Mouse (Mus musculus) forebrain, embryonic 15.5 days (tissue): Measurements from ENCODE around the gene Dnajb1. TPM values are rescaled to one million over a fixed set of nuclear protein-coding genes. Genes with fewer than 3 reads are reported as not detected.
"Not testable (repeated sequence)": the region's sequence is repeated elsewhere in the genome, so short reads cannot be mapped to it uniquely, and the experiment has no call there.

ENCODE experiments used
- ATAC-seq: fragments of 200-750 bp; cut with Nextera tagmentation; replicated peaks from 2 replicates; pipeline ENCODE4 v1.8.0; 2017; ENCODE audit warnings: mild to moderate bottlenecking, moderate TSS enrichment, moderate library complexity
- H3K27ac ChIP-seq: fragments of 300-500 bp; sonication (generic); replicated peaks from 2 replicates; pipeline ENCODE4 v1.5.1; 2015; ENCODE audit warnings: mild to moderate bottlenecking, inconsistent platforms
- H3K27me3 ChIP-seq: fragments of 300-500 bp; sonication (generic); 2 replicates; pipeline ENCODE4 v1.6.1; 2015; ENCODE audit warnings: inconsistent platforms
- H3K36me3 ChIP-seq: fragments of 300-500 bp; sonication (generic); 2 replicates; pipeline ENCODE4 v1.6.1; 2015; ENCODE audit warnings: mild to moderate bottlenecking, inconsistent platforms
- H3K4me1 ChIP-seq: fragments of 300-500 bp; sonication (generic); 2 replicates; pipeline ENCODE4 v1.6.1; 2015; ENCODE audit warnings: inconsistent platforms
- H3K4me2 ChIP-seq: fragments of 300-500 bp; sonication (generic); replicated peaks from 2 replicates; pipeline ENCODE4 v1.6.1; 2015; ENCODE audit warnings: mild to moderate bottlenecking, inconsistent platforms
- H3K4me3 ChIP-seq: fragments of 300-500 bp; sonication (generic); 2 replicates; pipeline ENCODE4 v1.5.1; 2015; ENCODE audit warnings: mild to moderate bottlenecking, inconsistent platforms
- H3K9ac ChIP-seq: fragments of 300-500 bp; sonication (generic); replicated peaks from 2 replicates; pipeline ENCODE4 v1.6.1; 2015; ENCODE audit warnings: mild to moderate bottlenecking, inconsistent platforms
- H3K9me3 ChIP-seq: fragments of 300-500 bp; sonication (generic); 2 replicates; pipeline ENCODE4 v1.6.1; 2016; ENCODE audit warnings: inconsistent platforms
- WGBS: fragments of 180-500 bp; shearing (Covaris S2); methylation state at CpG from one replicate; pipeline ENCODE4 v1.1.7; 2015; ENCODE audit warnings: mixed read lengths; 5-methylcytosine and 5-hydroxymethylcytosine counted together
- polyA plus RNA-seq: library from polyadenylated mRNA; unstranded; fragments of >200 nt; fragmentation: Nextera tagmentation; extraction: Ambion mirVana; gene quantifications from 2 replicates; pipeline ENCODE4 v1.2.1, GENCODE M21; 2015

Gene Dnajb1
- polyA plus RNA-seq, 1 experiment from 2014 or later = 63.0 TPM

DNA sequence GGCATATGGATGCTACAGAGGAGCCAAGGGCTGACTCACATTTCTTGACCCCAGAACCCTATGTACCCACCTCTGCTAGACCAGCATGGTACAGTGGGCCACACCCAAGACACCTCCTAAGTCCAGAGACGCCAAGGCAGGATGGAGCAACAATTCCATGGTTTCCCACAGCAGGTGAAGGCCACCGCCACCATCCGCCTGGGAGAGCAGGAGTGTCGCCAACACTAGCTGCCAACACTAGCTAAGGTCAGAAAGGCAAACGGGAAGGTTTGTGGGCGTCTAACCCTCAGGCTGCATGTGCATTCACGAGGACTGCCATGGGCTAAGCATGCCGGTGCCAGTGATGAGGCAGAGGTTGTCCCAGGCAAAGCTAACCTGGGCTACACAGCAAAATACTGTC, 25.8 kb upstream of the Dnajb1 start:
- no peak overlapping the region for H3K4me3 ChIP-seq
- no peak overlapping the region for H3K4me2 ChIP-seq
- peaks cover 26% of the 10 kb centered on the region for H3K4me1 ChIP-seq
- H3K9ac ChIP-seq = no peak overlapping the region
- H3K9me3 ChIP-seq = no peaks in the 10 kb centered on the region
- no peak for ATAC-seq
- WGBS = 82% methylated on average over 8 of the region's 8 CpGs
- H3K36me3 ChIP-seq = 0 out of 2 replicates have a peak, but pooled peaks cover 9% of the 10 kb centered on the region
- H3K27me3 ChIP-seq = no peaks in the 10 kb centered on the region
- no peak overlapping the region for H3K27ac ChIP-seq

GRCm38 (mm10) chr8:83583236-83583635, 24.8 kb upstream of the Dnajb1 start:
- no peak overlapping the region for H3K4me3 ChIP-seq
- peaks cover 28% of the 10 kb centered on the region for H3K4me1 ChIP-seq
- H3K27me3 ChIP-seq = no peaks in the 10 kb centered on the region
- no peaks in the 10 kb centered on the region for H3K9me3 ChIP-seq
- 86% methylated on average over 15 of the region's 15 CpGs for WGBS
- H3K4me2 ChIP-seq = no peak overlapping the region
- H3K27ac ChIP-seq = no peak overlapping the region
- no peak for ATAC-seq
- H3K36me3 ChIP-seq = 0 out of 2 replicates have a peak, but pooled peaks cover 11% of the 10 kb centered on the region
- no peak overlapping the region for H3K9ac ChIP-seq

GRCm38 (mm10) chr8:83584771-83585170, 23.2 kb upstream of the Dnajb1 start:
- WGBS = 96% methylated on average over 1 of the region's 1 CpGs
- peaks cover 29% of the 10 kb centered on the region for H3K4me1 ChIP-seq
- no peak overlapping the region for H3K4me2 ChIP-seq
- no peak overlapping the region for H3K9ac ChIP-seq
- ATAC-seq = no peak
- H3K9me3 ChIP-seq = no peaks in the 10 kb centered on the region
- no peak overlapping the region for H3K27ac ChIP-seq
- no peaks in the 10 kb centered on the region for H3K27me3 ChIP-seq
- H3K4me3 ChIP-seq = no peak overlapping the region
- H3K36me3 ChIP-seq = 0 out of 2 replicates have a peak, but pooled peaks cover 14% of the 10 kb centered on the region

GRCm38 (mm10) chr8:83585333-83585732, 22.7 kb upstream of the Dnajb1 start:
- Histone ChIP-seq H3K9me3 (no peaks in the 10 kb centered on the region), H3K4me1 (peaks cover 34% of the 10 kb centered on the region), H3K4me3 (no peak overlapping the region), H3K27ac (no peak overlapping the region), H3K4me2 (no peak overlapping the region), H3K9ac (no peak overlapping the region), H3K36me3 (0 out of 2 replicates have a peak, but pooled peaks cover 16% of the 10 kb centered on the region), H3K27me3 (no peaks in the 10 kb centered on the region)
- WGBS = 84% methylated on average over 3 of the region's 3 CpGs
- no peak for ATAC-seq

DNA sequence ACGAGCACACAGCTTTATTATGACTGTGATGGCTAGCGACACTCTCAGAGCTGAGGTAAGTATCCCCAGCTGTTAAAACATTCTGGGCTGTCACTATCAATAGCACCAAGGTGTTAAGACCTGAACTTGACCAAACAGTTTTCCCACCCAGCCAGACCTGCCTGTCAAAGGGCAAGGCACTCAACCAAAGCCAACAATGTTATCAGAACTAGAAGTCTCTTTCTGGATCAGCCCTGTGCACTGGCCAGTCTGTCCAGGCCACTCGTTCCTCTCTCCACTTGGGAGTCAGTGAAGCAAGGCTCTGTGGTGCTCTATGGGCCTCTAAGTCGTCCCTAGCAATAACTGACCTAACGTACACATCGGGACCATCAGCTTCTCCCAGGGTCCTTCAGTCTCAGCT, 20.3 kb upstream of the Dnajb1 start:
- no peaks in the 10 kb centered on the region for H3K27me3 ChIP-seq
- no peak overlapping the region for H3K4me3 ChIP-seq
- ATAC-seq = no peak
- no peaks in the 10 kb centered on the region for H3K9me3 ChIP-seq
- peaks cover 50% of the 10 kb centered on the region for H3K4me1 ChIP-seq
- 89% methylated on average over 6 of the region's 6 CpGs for WGBS
- no peak overlapping the region for H3K27ac ChIP-seq
- no peak overlapping the region for H3K4me2 ChIP-seq
- H3K9ac ChIP-seq = no peak overlapping the region
- H3K36me3 ChIP-seq = 0 out of 2 replicates have a peak, but pooled peaks cover 16% of the 10 kb centered on the region

- Histone ChIP-seq H3K4me3 (no peak overlapping the region), H3K27ac (no peak overlapping the region), H3K4me1 (peaks cover 57% of the 10 kb centered on the region), H3K36me3 (0 out of 2 replicates have a peak, but pooled peaks cover 12% of the 10 kb centered on the region), H3K4me2 (no peak overlapping the region), H3K27me3 (no peaks in the 10 kb centered on the region), H3K9me3 (no peaks in the 10 kb centered on the region), H3K9ac (no peak overlapping the region)
- 93% methylated on average over 5 of the region's 5 CpGs for WGBS
- ATAC-seq = no peak
Measured at GRCm38 (mm10) chr8:83588886-83589285, 19.1 kb upstream of the Dnajb1 start.

- no peak overlapping the region for H3K4me3 ChIP-seq
- H3K9me3 ChIP-seq = no peaks in the 10 kb centered on the region
- H3K27me3 ChIP-seq = no peaks in the 10 kb centered on the region
- no peak overlapping the region for H3K9ac ChIP-seq
- H3K27ac ChIP-seq = no peak overlapping the region
- ATAC-seq = no peak
- 0 out of 2 replicates have a peak, but pooled peaks cover 8% of the 10 kb centered on the region for H3K36me3 ChIP-seq
- peaks cover 60% of the 10 kb centered on the region for H3K4me1 ChIP-seq
- no peak overlapping the region for H3K4me2 ChIP-seq
- WGBS = 82% methylated on average over 7 of the region's 7 CpGs
Measured at GRCm38 (mm10) chr8:83590488-83591023, 17.4 kb upstream of the Dnajb1 start.

DNA sequence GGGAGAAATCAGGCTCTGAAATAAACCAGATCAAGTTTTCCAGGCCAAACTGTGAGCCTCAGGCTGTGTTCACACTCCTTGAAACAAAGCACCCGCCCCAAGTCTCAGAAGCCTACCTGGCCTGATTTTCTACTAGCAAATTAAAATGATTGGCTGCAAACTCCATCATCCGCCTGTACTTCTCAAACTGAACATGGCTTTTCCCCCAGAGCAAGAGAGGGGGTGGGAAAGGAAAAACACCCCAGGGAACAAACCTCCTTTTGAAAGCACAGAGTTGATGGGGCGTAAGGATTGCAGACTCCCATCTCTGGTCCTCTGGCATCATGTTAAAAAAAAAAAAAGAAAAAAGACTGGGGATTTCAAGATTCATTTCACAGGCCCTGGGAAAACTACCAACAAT, 15.3 kb upstream of the Dnajb1 start:
- peak overlapping the region; percentile 86 for H3K9ac ChIP-seq
- peak overlapping the region; percentile 62 for H3K4me2 ChIP-seq
- WGBS = 50% methylated on average over 3 of the region's 3 CpGs
- peak overlapping the region; percentile 58 for H3K4me3 ChIP-seq
- no peaks in the 10 kb centered on the region for H3K27me3 ChIP-seq
- peaks cover 54% of the 10 kb centered on the region for H3K4me1 ChIP-seq
- 0 out of 2 replicates have a peak overlapping the region, but pooled peaks have one; percentile 15 for H3K27ac ChIP-seq
- no peak for ATAC-seq
- H3K36me3 ChIP-seq = 0 out of 2 replicates have a peak, but pooled peaks cover 4% of the 10 kb centered on the region
- H3K9me3 ChIP-seq = no peaks in the 10 kb centered on the region

DNA sequence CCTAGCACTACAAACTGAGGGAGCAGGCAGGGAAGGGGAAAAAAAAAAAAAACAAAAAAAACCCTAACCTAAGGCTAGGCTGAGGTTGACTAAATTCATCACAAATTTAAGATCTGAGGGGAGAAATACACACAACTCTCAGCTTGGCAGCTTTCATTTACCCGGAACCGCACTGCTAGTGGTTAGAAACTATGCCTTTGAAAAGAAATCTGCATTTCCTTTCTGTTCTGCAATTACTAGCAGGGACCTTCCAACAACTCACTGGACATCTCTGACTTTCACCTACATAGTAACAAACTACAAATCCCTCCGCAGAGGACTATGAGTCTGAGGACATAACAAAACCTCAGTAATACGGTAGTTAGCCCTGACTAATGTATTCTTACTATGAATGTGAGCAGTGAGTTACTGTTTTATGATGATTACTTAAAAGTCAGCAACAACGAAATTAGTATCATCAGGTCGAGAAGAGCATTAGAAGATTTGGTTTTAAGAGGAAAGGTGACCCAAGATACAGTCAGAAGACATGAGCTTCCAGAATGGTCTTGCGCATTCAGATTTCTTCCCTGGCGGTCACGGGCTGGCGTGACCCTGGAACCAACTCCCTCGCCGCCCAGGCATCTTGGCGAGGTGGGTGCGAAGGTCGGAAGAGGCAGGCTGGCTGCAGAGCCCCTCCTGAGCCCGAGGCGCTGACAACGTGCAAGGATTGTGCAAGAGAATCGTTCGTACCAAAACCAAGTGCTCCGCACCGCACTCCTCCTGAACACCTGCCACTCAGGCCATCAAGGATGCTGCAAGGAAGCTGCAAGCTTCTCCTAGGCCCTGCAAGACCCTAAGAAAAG, 14.4 kb upstream of the Dnajb1 start:
- H3K4me1 ChIP-seq = peaks cover 46% of the 10 kb centered on the region
- H3K27ac ChIP-seq = peak overlapping the region; percentile 93
- peak overlapping the region; percentile 62 for H3K4me2 ChIP-seq
- no peaks in the 10 kb centered on the region for H3K9me3 ChIP-seq
- peak overlapping the region; percentile 58 for H3K4me3 ChIP-seq
- 5% methylated on average over 22 of the region's 22 CpGs for WGBS
- H3K9ac ChIP-seq = peak overlapping the region; percentile 86
- 0 out of 2 replicates have a peak, but pooled peaks cover 4% of the 10 kb centered on the region for H3K36me3 ChIP-seq
- no peaks in the 10 kb centered on the region for H3K27me3 ChIP-seq
- ATAC-seq = no peak

DNA sequence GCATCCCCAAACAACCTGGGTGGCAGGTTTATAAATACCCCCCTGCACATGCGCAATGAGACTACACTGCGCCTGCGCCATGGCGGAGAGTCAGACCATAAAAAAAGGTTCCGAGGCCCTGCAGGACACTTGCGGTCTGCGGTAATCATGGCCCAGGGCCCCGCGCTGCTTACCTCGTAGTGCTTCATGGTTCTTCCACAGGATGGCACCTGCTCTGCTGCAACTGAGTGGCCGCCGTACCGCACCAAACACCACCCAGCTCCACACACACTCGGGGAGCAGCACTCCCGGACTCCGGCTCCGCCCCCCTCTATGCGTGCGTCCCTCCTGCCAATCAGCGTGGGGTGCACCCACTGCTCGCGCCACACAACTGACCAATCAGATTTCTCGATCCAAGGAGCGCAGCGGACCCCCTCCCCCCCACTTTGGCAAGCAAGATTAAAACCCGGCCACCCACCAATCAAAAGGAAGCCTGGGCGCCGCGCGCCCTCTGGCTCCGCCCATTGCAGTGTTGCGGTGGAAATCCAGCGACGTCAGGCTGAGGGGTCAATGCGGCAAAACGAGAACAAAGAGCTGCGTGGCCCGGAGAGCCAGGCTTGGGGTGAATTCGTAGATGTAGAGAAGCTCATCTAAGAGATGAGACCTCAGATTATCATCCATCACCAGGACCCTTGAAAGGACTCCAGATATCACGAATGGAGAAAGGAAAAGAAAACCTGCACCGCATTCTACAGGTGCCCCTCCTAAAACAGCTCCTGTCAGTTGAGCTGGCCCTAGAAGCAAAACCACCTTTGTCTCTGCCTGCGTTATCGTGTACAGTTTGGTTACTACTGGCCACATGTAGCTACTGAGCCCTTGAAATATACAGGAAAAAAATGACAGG, 13.6 kb upstream of the Dnajb1 start:
- Histone ChIP-seq H3K4me2 (peak overlapping the region; percentile 62), H3K4me3 (peak overlapping the region; percentile 58), H3K36me3 (0 out of 2 replicates have a peak, but pooled peaks cover 4% of the 10 kb centered on the region), H3K27ac (peak overlapping the region; percentile 93), H3K9me3 (no peaks in the 10 kb centered on the region), H3K9ac (peak overlapping the region; percentile 86), H3K4me1 (peaks cover 38% of the 10 kb centered on the region), H3K27me3 (no peaks in the 10 kb centered on the region)
- peak; percentile 98 for ATAC-seq
- WGBS = under 1% methylated on average over 43 of the region's 43 CpGs

GRCm38 (mm10) chr8:83595050-83595345, 13.0 kb upstream of the Dnajb1 start:
- H3K9me3 ChIP-seq, H3K36me3 ChIP-seq, H3K27me3 ChIP-seq, ATAC-seq: not testable (repeated sequence)
- H3K4me2 ChIP-seq = peak overlapping the region; percentile 52
- peak overlapping the region; percentile 46 for H3K9ac ChIP-seq
- H3K4me3 ChIP-seq = peak overlapping the region; percentile 58
- H3K27ac ChIP-seq = peak overlapping the region; percentile 93
- H3K4me1 ChIP-seq = peaks cover 32% of the 10 kb centered on the region
- 57% methylated on average over 3 of the region's 3 CpGs for WGBS

DNA sequence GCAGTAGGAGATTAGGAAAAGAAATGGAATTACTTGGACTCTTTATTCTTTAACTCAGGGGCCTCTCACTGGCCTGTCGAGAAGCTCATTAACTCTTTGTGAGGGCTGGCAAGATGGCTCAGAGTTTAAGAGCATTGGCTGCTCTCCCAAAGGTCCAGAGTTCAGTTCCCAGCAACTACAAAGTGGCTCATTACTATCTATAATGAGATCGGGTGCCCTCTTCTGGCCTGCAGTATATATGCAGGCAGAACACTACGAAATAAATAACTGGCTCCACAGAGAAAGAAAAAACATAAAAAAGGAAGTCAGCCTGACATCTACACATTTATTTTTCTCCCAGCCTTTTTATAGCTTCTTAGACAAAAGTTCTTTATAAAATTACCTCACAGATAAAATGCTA, 11.6 kb upstream of the Dnajb1 start:
- no peaks in the 10 kb centered on the region for H3K9me3 ChIP-seq
- 23% methylated on average over 3 of the region's 3 CpGs for WGBS
- no peak overlapping the region for H3K27ac ChIP-seq
- peaks cover 22% of the 10 kb centered on the region for H3K4me1 ChIP-seq
- no peak overlapping the region for H3K4me2 ChIP-seq
- no peak overlapping the region for H3K9ac ChIP-seq
- H3K4me3 ChIP-seq = no peak overlapping the region
- no peaks in the 10 kb centered on the region for H3K36me3 ChIP-seq
- no peaks in the 10 kb centered on the region for H3K27me3 ChIP-seq
- ATAC-seq = no peak
